Mouse (Mus musculus) adrenal gland, adult 2 months (tissue): ENCODE data around the gene Fxyd4. TPM values are rescaled to one million over a fixed set of nuclear protein-coding genes. Genes with fewer than 3 reads are reported as not detected.

ENCODE experiments used
- DNase-seq: peaks from one replicate; pipeline ENCODE4 v3.0.0; 2021
- polyA plus RNA-seq: library from polyadenylated mRNA; depleted of rRNA; stranded (reverse); fragments of >200 nt; gene quantifications from 2 replicates; pipeline ENCODE4 v1.2.3, GENCODE M21; 2012
- total RNA-seq, 2 experiments: library from RNA; stranded (reverse); gene quantifications; 2 replicates each; pipeline ENCODE4 v1.2.3; 2021

The Fxyd4 gene
- total and polyA plus RNA-seq, 3 experiments = not detected

GRCm38 (mm10) chr6:117918043-117918442 is 19.4 kb downstream of the Fxyd4 start:
- DNase-seq = no peak

- DNase-seq = peak; percentile 69
Measured at GRCm38 (mm10) chr6:117917576-117917975, 19.9 kb downstream of the Fxyd4 start.

GRCm38 (mm10) chr6:117916737-117917426 is 20.6 kb downstream of the Fxyd4 start:
- DNase-seq = peak; percentile 92

- no peak for DNase-seq
Measured at GRCm38 (mm10) chr6:117916205-117916736, 21.2 kb downstream of the Fxyd4 start.

GRCm38 (mm10) chr6:117914541-117914940 is 23.0 kb downstream of the Fxyd4 start:
- no peak for DNase-seq

GRCm38 (mm10) chr6:117910120-117910661 is 27.3 kb downstream of the Fxyd4 start:
- no peak for DNase-seq

GRCm38 (mm10) chr6:117908424-117908900 is 29.0 kb downstream of the Fxyd4 start:
- DNase-seq = no peak

- no peak for DNase-seq
Measured at GRCm38 (mm10) chr6:117907979-117908355, 29.5 kb downstream of the Fxyd4 start.

GRCm38 (mm10) chr6:117907301-117907978 is 30.1 kb downstream of the Fxyd4 start:
- peak; percentile 95 for DNase-seq

- DNase-seq = peak; percentile 98
Measured at GRCm38 (mm10) chr6:117906590-117907271, 30.8 kb downstream of the Fxyd4 start.

- no peak for DNase-seq
Measured at GRCm38 (mm10) chr6:117906015-117906531, 31.4 kb downstream of the Fxyd4 start.

GRCm38 (mm10) chr6:117905260-117905930 is 32.1 kb downstream of the Fxyd4 start:
- DNase-seq = peak; percentile 21

- no peak for DNase-seq
Measured at GRCm38 (mm10) chr6:117903836-117904235, 33.7 kb downstream of the Fxyd4 start.

GRCm38 (mm10) chr6:117902556-117902955 is 34.9 kb downstream of the Fxyd4 start:
- DNase-seq = no peak

- DNase-seq = no peak
Measured at GRCm38 (mm10) chr6:117901510-117902402, 35.7 kb downstream of the Fxyd4 start.

GRCm38 (mm10) chr6:117900126-117901080 is 37.1 kb downstream of the Fxyd4 start, which contains the start of gene Hnrnpf:
Gene Hnrnpf (plus strand): TSS chr6:117900324.
- no peak for DNase-seq

GRCm38 (mm10) chr6:117897800-117898199 is 39.7 kb downstream of the Fxyd4 start:
- no peak for DNase-seq

- DNase-seq = no peak
Measured at GRCm38 (mm10) chr6:117893435-117893834, 44.1 kb downstream of the Fxyd4 start.

- DNase-seq = no peak
Measured at GRCm38 (mm10) chr6:117892386-117892785, 45.1 kb downstream of the Fxyd4 start.
